Mouse (Mus musculus) inflammation-experienced regulatory T-cells (primary cell): Measurements from ENCODE around the gene Zfp534. TPM values are rescaled to one million over a fixed set of nuclear protein-coding genes. Genes with fewer than 3 reads are reported as not detected.

ENCODE experiments used
- polyA plus RNA-seq, 2 experiments: library from polyadenylated mRNA; unstranded; fragments of 100-300 nt; shearing (Covaris generic); gene quantifications; one replicate each; pipeline ENCODE4 v1.2.1; 2017

The Zfp534 gene
- 1 to 10 TPM in 1 of 2 experiments, under 1 TPM in 1; 0.43 to 1.1 TPM for polyA plus RNA-seq

DNA sequence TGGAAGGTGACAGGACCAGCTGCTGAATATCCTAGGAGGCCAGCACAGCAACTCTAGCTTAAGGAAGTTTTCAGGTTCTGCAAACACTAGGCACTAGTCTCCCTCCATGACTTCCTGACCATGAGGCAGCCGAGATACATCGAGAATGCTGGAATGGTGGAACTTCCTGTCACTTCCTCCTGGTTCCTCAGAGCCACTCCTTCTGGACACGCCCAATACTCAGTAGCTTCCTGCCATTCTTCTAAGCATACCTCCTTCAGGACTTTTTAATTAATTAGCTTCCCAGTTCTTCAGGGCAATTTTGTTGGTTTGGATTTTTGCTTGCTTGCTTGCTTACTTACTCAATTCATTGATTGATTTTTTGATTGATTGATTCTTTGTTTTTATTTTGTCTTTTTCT, at the start of gene Zfp534:
TSS of gene Zfp534 (minus strand) at position 101 of the 400 bp plus-strand sequence.

GRCm38 (mm10) chr4:147642413-147642812, 59.9 kb downstream of the Zfp534 start, which contains the start of gene Zfp979:
TSS of gene Zfp979 (minus strand) at chr4:147642513.

Other genes with a start within 250 kb of the Zfp534 start
- gene Zfp982, start 210.1 kb downstream of the Zfp534 start, polyA plus RNA-seq, result 1 to 10 TPM in 1 of 2 experiments, under 1 TPM in 1; 0.45 to 1.3 TPM
- 1 to 10 TPM in 1 of 2 experiments, under 1 TPM in 1; 0.42 to 4.0 TPM for gene Gm16503, start 162.3 kb downstream of the Zfp534 start, polyA plus RNA-seq
- gene Zfp985, start 149.3 kb downstream of the Zfp534 start, polyA plus RNA-seq, result 1 to 10 TPM; 1.1 to 2.6 TPM
- gene Zfp979, start 60.0 kb downstream of the Zfp534 start, polyA plus RNA-seq, result 1 to 10 TPM; 1.5 to 3.8 TPM
- gene Zfp984, start 107.2 kb upstream of the Zfp534 start, polyA plus RNA-seq, result 10 to 100 TPM; 17.2 to 23.4 TPM
- gene Zfp933, start 145.8 kb upstream of the Zfp534 start, polyA plus RNA-seq, result 1 to 10 TPM; 4.1 to 5.6 TPM
- gene Miip, start 166.3 kb upstream of the Zfp534 start, polyA plus RNA-seq, result 100 to 1,000 TPM; 106 to 133 TPM
- 1 to 10 TPM; 4.5 to 4.9 TPM for gene Fv1, start 166.4 kb upstream of the Zfp534 start, polyA plus RNA-seq
- gene Mfn2, start 202.2 kb upstream of the Zfp534 start, polyA plus RNA-seq, result 10 to 100 TPM; 39.1 to 40.3 TPM
- 10 to 100 TPM in 1 of 2 experiments, 1 to 10 TPM in 1; 5.8 to 11.6 TPM for gene Plod1, start 234.2 kb upstream of the Zfp534 start, polyA plus RNA-seq
- 100 to 1,000 TPM in 1 of 2 experiments, 10 to 100 TPM in 1; 99.8 to 122 TPM for gene 2510039O18Rik, start 238.3 kb upstream of the Zfp534 start, polyA plus RNA-seq